Mouse (Mus musculus): ENCODE data around the gene Sox13. TPM values are rescaled to one million over a fixed set of nuclear protein-coding genes. Genes with fewer than 3 reads are reported as not detected.

The Sox13 gene
- polyA plus RNA-seq, 1 experiment from 2014 or later = 6.7 TPM

DNA sequence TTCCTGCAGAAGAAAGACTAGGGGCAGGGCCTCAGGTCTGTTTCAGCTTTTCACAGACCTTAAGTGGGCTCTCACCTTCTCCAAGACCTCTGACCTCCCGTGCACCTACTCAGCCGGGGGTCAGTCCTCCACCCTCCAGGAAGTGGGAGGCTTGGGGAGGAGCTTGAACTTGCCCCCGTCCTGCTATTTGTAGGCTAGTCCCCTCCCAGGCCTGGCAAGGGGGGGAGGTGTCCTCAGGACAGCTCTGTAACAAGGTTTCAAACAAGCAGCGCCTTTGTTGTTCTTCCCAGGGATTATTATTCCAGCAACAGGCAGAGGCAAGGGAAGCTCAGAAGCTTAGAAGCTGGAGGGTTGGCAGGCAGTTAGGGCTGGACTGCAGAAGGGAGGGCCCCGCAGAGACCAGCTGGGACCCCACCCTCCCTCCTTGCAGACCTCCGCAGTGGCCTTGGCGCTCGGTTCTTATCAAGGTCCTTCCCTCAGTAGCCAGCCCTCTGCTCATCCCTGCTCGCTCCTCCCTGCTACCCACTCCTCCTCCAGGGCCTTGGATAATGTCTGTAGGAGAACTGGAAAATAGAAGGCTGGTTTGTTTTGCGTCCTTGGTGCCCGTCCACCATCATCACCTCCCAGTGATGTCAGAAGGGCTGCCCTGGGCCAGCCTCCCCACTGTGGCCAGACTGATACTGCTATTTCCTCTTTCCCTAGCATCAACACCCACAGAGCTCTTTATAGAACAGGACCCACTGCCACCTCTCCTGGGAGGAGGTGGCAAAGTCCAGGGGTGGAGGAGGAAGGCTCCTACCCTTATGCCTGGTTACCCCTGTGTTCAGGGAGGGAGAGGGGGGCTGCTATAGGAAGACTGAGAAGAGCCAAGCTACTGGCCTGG lies 56.3 kb downstream of the Sox13 start:
- 16% methylated on average over 11 of the region's 11 CpGs for WGBS
- no peak overlapping the region for H3K4me3 ChIP-seq (ENCODE audit: low read length)
- peaks cover 6% of the 10 kb centered on the region; the same call in 1 of the 2 replicates for H3K27me3 ChIP-seq (ENCODE audit: control insufficient read depth, insufficient read depth, low read depth, low read length)
- no peak for ATAC-seq (ENCODE audit: low read depth)
- H3K9me3 ChIP-seq (ENCODE audit: control insufficient read depth, low read length) = no peaks in the 10 kb centered on the region
- H3K36me3 ChIP-seq (ENCODE audit: control insufficient read depth, insufficient read depth, low read length) = no peaks in the 10 kb centered on the region
- no peak overlapping the region for H3K4me2 ChIP-seq (ENCODE audit: low read depth, low read length)
- no peak overlapping the region for H3K9ac ChIP-seq (ENCODE audit: low read length)
- H3K27ac ChIP-seq (ENCODE audit: low read length) = no peak overlapping the region
- peaks cover 26% of the 10 kb centered on the region for H3K4me1 ChIP-seq (replicated peaks; ENCODE audit: control insufficient read depth, insufficient read depth, low read length)

DNA sequence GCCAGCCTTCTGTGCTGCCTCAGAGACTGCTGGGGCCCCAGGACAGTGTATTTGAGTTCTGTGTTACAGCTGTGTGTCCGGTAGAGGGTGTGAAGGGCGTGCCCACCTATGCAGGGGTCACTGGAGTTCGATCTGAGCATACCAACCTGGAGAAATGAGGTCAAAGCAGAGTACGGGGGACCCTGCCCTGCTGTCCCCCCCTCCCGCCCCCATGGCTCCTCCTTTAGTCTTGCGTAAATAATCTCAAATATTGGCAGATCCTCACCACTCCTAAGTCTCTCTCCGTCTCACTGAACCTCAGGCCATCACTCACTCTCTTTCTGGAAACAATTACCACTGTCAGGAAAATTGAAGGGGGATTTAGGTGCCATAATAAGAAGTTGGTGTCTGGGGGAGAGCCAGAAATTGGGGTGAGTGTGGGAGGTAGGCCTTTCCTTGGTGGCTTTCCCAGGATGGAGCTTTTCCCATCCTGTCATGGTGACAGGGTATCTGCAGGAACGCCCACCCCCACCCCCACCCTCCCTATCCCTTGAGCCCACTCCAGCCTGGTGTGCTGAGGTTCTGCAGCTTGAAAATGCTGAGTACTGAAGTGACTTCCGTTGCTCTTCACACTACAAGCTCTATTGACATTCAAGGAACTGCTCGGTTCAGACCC lies 57.1 kb downstream of the Sox13 start:
- Histone ChIP-seq H3K9ac (ENCODE audit: low read length) (no peak overlapping the region), H3K4me1 (replicated peaks; ENCODE audit: control insufficient read depth, insufficient read depth, low read length) (peaks cover 19% of the 10 kb centered on the region), H3K27me3 (ENCODE audit: control insufficient read depth, insufficient read depth, low read depth, low read length) (peaks cover 6% of the 10 kb centered on the region; the same call in 1 of the 2 replicates), H3K4me2 (ENCODE audit: low read depth, low read length) (no peak overlapping the region), H3K4me3 (ENCODE audit: low read length) (no peak overlapping the region), H3K27ac (ENCODE audit: low read length) (no peak overlapping the region), H3K36me3 (ENCODE audit: control insufficient read depth, insufficient read depth, low read length) (no peaks in the 10 kb centered on the region), H3K9me3 (ENCODE audit: control insufficient read depth, low read length) (no peaks in the 10 kb centered on the region)
- WGBS = 33% methylated on average over 10 of the region's 10 CpGs
- no peak for ATAC-seq (ENCODE audit: low read depth)

DNA sequence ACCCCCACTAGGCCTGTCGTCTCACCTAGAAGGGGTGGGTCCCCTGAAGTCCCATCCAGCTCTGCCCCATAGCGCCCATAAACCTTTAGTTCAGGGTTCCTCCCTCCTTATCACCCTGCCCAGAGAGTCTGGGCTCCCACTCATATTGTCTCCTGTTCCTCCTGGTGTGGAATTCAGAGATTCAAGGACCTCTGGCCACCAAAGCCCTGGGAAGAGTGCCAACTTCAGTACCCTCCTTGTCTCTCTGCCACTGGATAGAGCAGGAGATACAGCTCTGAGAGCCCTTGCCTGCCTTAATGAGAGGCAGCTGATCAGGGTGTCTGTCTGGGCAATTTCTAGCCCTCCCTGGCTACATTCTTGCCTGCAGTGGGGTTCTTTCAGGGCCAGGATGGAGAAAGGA lies 59.3 kb downstream of the Sox13 start:
- no peak overlapping the region for H3K9ac ChIP-seq (ENCODE audit: low read length)
- ATAC-seq (ENCODE audit: low read depth) = no peak
- no peaks in the 10 kb centered on the region for H3K9me3 ChIP-seq (ENCODE audit: control insufficient read depth, low read length)
- WGBS = 44% methylated on average over 2 of the region's 2 CpGs
- H3K4me1 ChIP-seq (replicated peaks; ENCODE audit: control insufficient read depth, insufficient read depth, low read length) = peaks cover 19% of the 10 kb centered on the region
- no peak overlapping the region for H3K27ac ChIP-seq (ENCODE audit: low read length)
- H3K4me3 ChIP-seq (ENCODE audit: low read length) = no peak overlapping the region
- no peak overlapping the region for H3K4me2 ChIP-seq (ENCODE audit: low read depth, low read length)
- no peaks in the 10 kb centered on the region for H3K36me3 ChIP-seq (ENCODE audit: control insufficient read depth, insufficient read depth, low read length)
- H3K27me3 ChIP-seq (ENCODE audit: control insufficient read depth, insufficient read depth, low read depth, low read length) = peaks cover 6% of the 10 kb centered on the region; the same call in 1 of the 2 replicates

DNA sequence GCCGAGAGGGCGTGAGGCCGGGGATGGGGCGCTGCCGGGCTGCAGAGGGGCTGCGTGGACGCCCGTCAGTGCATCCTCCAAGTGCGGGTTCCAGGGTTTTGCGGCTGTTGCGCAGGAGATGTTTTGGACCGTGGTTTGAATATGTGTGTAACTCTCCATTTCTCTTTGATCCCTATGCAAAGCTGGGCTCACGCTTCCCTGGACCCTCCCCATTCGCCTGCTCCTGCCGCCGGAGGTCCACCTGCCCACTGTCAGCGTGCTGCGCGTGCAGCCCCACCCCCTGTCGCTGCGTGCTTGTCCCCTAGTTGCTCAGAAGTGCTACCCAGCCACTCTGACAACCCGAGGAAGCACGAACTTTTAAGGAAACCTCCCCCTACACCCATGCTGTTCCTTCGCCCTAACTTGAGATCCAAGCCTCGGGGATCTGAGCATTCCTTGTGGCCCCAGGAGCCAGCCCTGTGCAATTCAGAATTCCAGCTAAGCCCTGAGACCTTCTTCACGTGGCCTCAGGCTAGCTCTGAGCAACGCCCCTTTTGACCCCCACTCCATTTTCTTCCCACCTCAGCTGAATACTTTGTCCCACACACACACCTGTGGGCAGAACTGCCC lies 60.1 kb downstream of the Sox13 start:
- Histone ChIP-seq H3K9me3 (ENCODE audit: control insufficient read depth, low read length) (no peaks in the 10 kb centered on the region), H3K27me3 (ENCODE audit: control insufficient read depth, insufficient read depth, low read depth, low read length) (peaks cover 6% of the 10 kb centered on the region; the same call in 1 of the 2 replicates), H3K9ac (ENCODE audit: low read length) (peak overlapping the region; percentile 70), H3K4me1 (replicated peaks; ENCODE audit: control insufficient read depth, insufficient read depth, low read length) (peaks cover 19% of the 10 kb centered on the region), H3K36me3 (ENCODE audit: control insufficient read depth, insufficient read depth, low read length) (no peaks in the 10 kb centered on the region), H3K27ac (ENCODE audit: low read length) (no peak overlapping the region), H3K4me2 (ENCODE audit: low read depth, low read length) (peak overlapping the region; percentile 97), H3K4me3 (ENCODE audit: low read length) (peak overlapping the region; percentile 62)
- ATAC-seq (ENCODE audit: low read depth) = peak; percentile 37
- WGBS = 3% methylated on average over 27 of the region's 27 CpGs

DNA sequence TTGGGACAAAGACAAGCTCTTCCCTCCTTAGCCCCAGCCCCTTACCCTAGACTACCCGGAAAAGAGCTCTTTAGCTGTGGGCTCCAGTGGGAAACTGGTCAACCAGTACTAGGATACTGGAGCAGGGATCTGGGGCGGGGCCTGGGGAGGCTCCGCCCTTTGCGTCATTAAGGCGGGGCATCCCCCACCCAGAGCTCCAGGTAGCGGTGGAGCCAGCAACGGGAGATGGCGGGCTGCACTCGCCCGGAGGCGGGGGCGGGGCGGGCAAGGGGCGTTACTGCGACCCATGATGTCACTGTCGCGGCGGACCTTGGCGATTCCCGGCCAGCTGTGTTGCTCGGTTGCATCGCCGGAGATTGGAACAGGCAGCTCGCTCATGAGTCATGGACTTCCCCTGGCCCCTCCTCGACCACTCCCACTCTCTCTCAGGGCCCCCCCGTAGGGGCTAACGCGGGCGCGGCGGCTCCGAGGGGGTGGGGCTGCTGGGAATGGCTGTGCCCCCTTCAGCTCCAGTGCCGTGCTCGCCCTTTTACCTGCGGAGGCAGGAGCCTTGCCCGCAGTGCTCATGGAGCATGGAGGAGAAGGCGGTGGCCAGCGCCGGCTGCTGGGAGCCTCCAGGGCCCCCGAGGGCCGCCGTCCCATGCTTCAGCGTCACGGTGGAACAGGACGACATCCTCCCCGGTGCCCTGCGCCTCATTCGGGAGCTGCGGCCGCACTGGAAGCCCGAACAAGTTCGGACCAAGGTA lies 60.7 kb downstream of the Sox13 start, which contains the start of gene Etnk2:
Gene Etnk2, plus strand, starts transcription at position 297 of the 746 bp plus-strand sequence.
- Histone ChIP-seq H3K27ac (ENCODE audit: low read length) (no peak within 1 kb of the TSS), H3K4me1 (replicated peaks; ENCODE audit: control insufficient read depth, insufficient read depth, low read length) (peaks cover 19% of the 10 kb centered on the region), H3K4me2 (ENCODE audit: low read depth, low read length) (peak within 1 kb of the TSS; percentile 97), H3K27me3 (ENCODE audit: control insufficient read depth, insufficient read depth, low read depth, low read length) (peaks cover 6% of the 10 kb centered on the region; the same call in 1 of the 2 replicates), H3K9ac (ENCODE audit: low read length) (peak within 1 kb of the TSS; percentile 70), H3K9me3 (ENCODE audit: control insufficient read depth, low read length) (no peaks in the 10 kb centered on the region), H3K36me3 (ENCODE audit: control insufficient read depth, insufficient read depth, low read length) (no peaks in the 10 kb centered on the region), H3K4me3 (ENCODE audit: low read length) (peak within 1 kb of the TSS; percentile 62)
- WGBS = under 1% methylated on average over 52 of the region's 52 CpGs
- ATAC-seq (ENCODE audit: low read depth) = peak; percentile 75

DNA sequence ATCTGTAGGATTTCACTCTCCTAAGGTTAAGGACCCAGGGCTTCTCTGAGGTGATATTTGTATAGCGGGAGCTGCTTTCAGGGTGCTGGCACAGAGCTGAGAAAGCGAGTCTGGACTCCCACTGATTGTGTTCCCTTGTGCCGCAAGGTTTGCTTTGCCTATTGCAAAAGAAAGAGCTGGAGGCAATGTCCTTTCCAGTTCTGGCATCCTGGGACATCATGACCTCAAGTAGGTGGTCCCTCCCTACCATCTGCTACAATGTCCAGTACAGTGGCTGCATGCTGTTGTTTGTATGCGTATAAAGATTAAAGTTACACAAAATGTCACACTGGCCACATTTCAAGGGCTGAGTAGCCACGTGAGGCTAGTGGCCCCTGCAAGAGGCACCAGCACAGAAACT lies 62.1 kb downstream of the Sox13 start:
- Histone ChIP-seq H3K9ac (ENCODE audit: low read length) (no peak overlapping the region), H3K27ac (ENCODE audit: low read length) (no peak overlapping the region)
- WGBS = 81% methylated on average over 5 of the region's 5 CpGs

DNA sequence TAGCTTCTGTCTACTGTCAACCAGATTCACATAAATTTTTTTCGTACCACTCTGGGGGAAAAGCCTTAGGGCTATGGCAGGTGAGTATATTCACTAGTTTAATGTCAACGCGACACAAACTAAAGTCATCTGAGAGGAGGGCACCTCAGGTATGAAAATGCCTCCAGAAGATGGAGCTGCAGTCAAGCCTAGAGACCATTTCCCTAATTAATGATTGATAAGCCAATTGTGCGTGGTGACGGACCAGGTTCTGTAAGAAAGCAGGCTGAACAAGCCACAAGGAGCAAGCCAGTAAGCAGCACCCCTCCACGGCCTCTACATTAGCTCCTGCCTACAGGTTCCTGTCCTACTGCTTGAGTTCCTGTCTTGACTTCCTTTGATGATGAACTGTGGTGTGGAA lies 63.2 kb downstream of the Sox13 start:
- Histone ChIP-seq H3K4me1 (replicated peaks; ENCODE audit: control insufficient read depth, insufficient read depth, low read length) (peaks cover 11% of the 10 kb centered on the region), H3K27me3 (ENCODE audit: control insufficient read depth, insufficient read depth, low read depth, low read length) (peaks cover 6% of the 10 kb centered on the region; the same call in 1 of the 2 replicates)

More for the DNA sequence above, 62.1 kb downstream of the Sox13 start:
- Histone ChIP-seq H3K4me2 (ENCODE audit: low read depth, low read length) (no peak overlapping the region), H3K9me3 (ENCODE audit: control insufficient read depth, low read length) (no peaks in the 10 kb centered on the region), H3K27me3 (ENCODE audit: control insufficient read depth, insufficient read depth, low read depth, low read length) (peaks cover 6% of the 10 kb centered on the region; the same call in 1 of the 2 replicates), H3K4me3 (ENCODE audit: low read length) (no peak overlapping the region), H3K4me1 (replicated peaks; ENCODE audit: control insufficient read depth, insufficient read depth, low read length) (peaks cover 11% of the 10 kb centered on the region), H3K36me3 (ENCODE audit: control insufficient read depth, insufficient read depth, low read length) (no peaks in the 10 kb centered on the region)
- ATAC-seq (ENCODE audit: low read depth) = no peak

DNA sequence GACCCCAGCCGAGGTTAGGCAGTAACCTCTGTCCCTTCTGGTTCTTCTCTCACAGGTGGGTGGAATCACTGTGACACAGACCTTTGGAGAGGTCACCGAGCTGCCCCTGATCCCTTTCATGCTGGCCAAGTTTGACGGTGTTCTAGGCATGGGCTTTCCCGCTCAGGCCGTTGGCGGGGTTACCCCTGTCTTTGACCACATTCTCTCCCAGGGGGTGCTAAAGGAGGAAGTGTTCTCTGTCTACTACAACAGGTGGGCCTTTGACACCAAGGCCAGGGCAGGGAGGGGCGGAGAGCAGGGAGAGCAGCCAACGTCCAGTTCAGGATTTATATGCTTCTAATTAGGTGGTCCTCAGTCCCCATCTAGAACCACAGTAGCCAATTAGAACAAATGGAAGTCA lies 67.8 kb downstream of the Sox13 start:
- peaks cover 3% of the 10 kb centered on the region; the same call in 1 of the 2 replicates for H3K4me1 ChIP-seq (replicated peaks; ENCODE audit: control insufficient read depth, insufficient read depth, low read length)
- H3K27ac ChIP-seq (ENCODE audit: low read length) = no peak overlapping the region
- 38% methylated on average over 8 of the region's 8 CpGs for WGBS
- no peak for ATAC-seq (ENCODE audit: low read depth)
- H3K9me3 ChIP-seq (ENCODE audit: control insufficient read depth, low read length) = no peaks in the 10 kb centered on the region
- H3K27me3 ChIP-seq (ENCODE audit: control insufficient read depth, insufficient read depth, low read depth, low read length) = no peaks in the 10 kb centered on the region; the same call in 1 of the 2 replicates
- no peak overlapping the region for H3K9ac ChIP-seq (ENCODE audit: low read length)
- no peak overlapping the region for H3K4me2 ChIP-seq (ENCODE audit: low read depth, low read length)
- no peak overlapping the region for H3K4me3 ChIP-seq (ENCODE audit: low read length)
- no peaks in the 10 kb centered on the region for H3K36me3 ChIP-seq (ENCODE audit: control insufficient read depth, insufficient read depth, low read length)

More for the DNA sequence above, 63.2 kb downstream of the Sox13 start:
- Histone ChIP-seq H3K27ac (ENCODE audit: low read length) (no peak overlapping the region), H3K4me3 (ENCODE audit: low read length) (no peak overlapping the region), H3K9me3 (ENCODE audit: control insufficient read depth, low read length) (no peaks in the 10 kb centered on the region), H3K9ac (ENCODE audit: low read length) (no peak overlapping the region), H3K4me2 (ENCODE audit: low read depth, low read length) (no peak overlapping the region), H3K36me3 (ENCODE audit: control insufficient read depth, insufficient read depth, low read length) (no peaks in the 10 kb centered on the region)
- ATAC-seq (ENCODE audit: low read depth) = no peak
- 87% methylated on average over 6 of the region's 6 CpGs for WGBS
